Mouse (Mus musculus) testis, postnatal 10 days (tissue): ENCODE measurements around the gene Sufu.

Source experiments
- DNase-seq: peaks from one replicate; pipeline ENCODE4 v3.0.0; 2021; ENCODE audit warnings: low spot score

Gene Sufu

DNA sequence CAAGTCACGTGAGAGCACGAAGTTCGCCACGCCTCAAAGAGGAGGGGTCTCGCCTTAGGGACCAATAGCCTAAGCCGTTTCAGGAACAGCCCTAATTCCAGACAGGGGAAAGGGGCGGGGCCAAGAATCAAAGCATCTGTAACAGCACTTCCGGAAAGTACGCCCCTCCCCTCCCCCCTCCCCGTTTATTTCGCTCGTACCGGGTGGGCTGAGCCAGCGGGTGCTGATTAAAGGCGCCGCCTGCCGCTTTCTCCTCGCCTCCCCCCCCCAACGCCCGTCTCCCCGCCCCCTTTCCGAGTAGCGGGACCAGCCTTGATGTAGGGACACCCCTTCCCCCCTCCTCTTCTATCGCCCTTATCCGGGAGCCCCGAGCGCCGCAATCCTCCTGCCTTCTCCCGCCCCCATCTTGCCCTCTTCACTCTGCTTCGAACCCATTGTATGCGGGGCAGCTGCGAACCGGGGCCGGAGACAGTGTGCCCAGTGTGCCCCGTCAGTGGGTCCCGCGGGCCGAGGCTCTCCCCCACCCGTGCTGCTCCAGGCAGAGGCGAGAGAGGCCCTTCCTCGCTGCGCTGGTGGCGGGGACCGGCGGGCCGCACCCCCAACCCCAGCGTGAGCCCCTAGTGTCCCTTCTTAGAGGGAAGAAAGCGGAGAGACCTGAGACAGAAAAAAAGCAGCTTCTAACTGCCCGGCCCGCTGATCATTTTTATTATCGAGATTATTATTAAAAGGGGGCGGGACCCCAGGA lies 103.3 kb downstream of the Sufu start:
- DNase-seq, result peak; percentile 98

DNA sequence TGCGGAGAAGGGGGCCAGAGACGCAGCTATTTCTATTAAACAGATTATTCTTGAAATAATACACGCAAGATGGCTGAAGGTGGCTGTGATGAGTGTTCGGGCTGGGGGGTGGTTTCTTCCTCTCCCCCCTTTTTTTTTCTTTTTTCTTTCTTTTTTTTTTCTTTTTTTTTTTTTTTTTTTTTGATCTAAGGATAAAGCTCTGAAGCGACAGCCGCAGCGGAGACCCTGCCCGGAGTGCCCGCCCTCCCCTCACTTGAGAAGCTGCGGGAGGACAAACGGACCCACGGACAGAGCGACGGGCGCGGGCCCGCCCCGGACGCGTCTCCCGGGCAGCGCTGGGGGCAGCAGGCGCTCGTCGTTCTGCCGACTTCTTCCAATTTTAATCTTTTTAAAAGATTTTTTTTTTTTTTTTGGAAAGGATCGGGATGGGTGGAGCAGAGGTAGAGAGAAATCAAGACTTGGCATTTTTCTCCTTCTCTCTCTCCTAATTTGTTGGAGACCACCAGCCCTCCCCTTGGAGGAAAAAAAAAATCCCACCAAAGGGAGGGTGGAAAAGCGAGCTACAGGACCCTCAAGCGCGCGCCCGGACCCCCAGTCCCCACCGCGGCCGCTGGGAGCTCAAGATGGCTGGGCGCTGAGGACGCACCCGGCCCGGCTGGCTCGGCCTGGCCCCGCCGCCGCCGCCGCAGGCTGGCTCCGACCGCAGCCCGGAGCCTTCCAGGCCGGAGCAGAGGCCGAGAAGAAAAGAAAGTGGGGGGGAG lies 104.1 kb downstream of the Sufu start:
- DNase-seq, result peak; percentile 75

DNA sequence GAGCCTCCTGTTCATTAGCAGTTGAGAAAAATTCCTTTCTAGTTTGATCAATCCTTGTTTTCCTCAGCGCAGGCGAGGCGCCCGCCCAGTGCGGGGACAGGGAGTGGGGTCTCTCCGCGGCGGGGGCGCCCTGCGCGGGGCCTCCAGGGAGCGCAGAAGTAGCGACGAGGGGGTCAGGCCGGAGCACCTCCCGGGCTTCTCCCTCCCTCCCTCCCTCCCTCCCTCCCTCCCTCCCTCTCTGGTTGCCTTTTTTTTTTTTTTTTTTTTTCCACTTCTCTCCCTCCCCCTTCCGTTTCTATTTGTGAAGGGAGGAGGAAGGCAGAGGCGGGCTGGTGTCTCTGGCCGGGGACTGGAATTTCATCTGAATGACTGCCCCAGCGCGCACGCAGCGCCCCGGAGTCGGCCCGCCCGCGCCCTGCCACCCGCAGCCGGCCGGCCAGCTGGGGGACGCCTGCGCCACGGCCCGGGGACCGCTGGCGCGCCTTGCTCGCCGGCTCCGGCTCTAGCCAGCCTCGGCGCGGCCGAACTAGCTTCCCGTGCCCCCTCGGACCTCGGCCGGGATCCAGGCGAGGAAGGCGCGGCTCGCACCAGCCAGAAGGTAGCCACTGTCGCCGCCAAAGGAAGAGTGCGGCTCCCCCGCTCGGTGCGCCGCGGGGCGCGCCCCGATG lies 104.8 kb downstream of the Sufu start, which contains the start of gene Trim8:
TSS of gene Trim8 (plus strand) at position 302 of the 668 bp plus-strand sequence.
- DNase-seq, result peak; percentile 80

DNA sequence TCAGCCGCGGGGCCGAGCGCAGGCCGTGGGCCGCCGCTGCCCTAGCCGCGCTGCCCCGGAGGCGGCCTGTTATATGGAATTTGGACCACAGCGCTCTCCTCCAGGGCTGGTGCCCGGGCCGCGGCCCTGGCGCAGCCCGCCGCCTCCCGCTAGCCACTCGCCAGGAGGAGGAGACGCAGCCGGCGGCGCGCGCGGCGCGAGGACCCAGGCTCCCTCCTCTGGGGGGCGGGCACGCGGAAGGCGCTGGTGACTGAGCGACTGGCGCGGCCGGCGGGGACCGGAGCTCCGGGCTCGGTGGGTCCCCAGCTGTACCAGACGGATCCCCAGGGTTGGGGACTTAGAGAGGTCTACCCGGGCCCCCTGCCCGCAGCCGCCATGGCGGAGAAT lies 105.4 kb downstream of the Sufu start:
- DNase-seq, result peak; percentile 85

DNA sequence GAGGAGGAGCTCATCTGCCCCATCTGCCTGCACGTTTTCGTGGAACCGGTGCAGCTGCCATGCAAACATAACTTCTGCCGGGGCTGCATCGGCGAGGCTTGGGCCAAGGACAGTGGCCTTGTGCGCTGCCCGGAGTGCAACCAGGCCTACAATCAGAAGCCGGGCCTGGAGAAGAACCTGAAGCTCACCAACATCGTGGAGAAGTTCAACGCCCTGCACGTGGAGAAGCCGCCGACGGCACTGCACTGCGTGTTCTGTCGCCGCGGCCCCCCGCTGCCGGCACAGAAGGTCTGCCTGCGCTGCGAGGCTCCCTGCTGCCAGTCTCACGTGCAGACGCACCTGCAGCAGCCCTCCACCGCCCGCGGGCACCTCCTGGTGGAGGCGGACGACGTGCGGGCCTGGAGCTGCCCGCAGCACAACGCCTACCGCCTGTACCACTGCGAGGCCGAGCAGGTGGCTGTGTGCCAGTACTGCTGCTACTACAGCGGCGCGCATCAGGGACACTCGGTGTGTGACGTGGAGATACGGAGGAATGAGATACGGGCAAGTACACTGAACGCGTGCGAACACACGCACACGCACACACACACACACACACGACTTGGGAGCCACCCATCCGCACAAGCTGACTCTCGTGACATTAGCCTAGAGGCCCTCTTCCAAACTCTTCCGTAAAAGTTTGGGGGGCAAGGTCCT lies 105.9 kb downstream of the Sufu start:
- peak; percentile 90 for DNase-seq

DNA sequence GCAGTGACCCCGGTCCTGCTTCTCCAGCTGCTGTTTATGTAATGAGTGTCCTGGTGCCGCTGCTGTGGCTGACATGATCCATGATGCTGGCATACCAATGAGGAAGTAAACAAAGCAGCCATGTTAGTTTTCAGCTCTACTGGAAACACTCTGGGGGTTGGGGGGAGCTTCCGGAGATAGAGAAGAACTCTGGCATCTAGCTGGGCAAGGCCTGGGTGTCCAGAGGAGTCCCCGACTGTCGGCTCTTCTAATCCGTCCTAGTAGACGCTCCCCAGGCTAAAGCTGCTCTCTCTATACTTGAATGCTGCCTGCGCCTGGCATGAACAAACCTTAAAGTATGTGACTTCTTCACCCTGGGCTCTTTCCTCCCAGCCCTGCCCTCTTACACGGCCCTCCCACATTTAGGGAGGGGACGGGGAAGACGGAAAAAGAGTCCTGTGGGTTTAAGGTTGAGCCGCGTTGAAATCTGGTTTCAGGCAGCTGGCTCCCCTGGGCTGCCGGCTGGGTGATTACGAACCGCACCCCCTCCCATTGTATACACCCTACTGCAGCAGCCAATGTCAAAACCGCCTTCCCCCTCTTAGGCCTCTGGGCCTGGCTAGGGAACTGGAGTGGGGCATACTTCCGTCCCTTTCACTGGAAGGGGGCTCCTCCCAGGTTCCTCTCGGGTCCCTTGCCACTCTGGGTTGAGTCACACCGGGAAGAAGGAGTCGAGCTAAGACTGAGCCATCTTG lies 106.8 kb downstream of the Sufu start:
- peak; percentile 67 for DNase-seq

DNA sequence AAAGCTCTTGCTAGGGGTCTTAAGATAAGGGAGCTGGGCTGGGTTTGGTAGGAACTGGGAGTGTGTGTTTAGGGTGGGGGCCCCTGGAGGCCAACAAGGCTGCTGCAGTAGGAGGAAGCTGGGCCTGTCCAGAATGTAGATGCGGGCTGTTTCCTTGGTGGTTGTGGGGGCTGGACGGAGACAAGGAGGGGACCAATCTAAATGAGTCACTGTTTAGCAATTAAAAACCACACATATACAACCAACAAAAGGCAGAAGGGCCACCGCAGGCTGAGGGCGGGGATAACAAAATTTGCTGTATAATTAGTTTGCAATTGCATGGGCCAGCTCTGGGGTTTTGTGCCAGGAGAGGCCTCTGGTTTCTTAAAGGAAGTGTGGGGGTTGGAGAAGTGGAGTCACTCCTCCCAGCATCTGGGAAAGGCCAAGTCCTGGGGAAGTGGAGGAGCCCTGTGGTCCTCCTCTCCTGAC lies 107.4 kb downstream of the Sufu start:
- no peak for DNase-seq

DNA sequence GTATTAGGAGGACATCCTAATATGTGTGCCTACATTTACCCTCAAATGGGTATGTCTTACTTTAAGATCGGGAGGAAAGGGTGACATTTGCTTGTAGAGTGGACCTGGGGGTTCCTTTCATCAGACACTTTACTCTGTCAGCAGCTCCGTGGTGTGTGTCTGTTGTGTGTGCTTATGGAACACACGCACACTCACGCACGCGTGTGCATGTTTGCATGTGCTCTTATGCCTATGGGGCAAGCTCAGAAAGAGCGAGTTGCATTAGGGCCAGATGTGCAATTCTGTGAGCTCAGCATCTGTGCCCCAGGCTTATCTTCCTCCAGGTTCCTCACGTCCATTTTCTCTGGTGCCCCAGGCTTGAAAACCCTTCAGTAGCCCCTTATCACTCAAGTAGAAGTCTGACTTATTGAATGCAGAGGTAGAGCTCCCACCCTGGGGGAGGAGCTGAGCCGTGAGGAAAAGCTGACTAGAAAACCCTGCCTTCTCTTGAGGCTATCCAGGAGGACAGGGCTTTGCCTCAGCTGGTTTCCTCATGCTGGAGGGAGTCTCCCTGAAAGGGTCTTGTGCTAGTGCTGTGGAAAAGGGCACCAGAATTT lies 108.2 kb downstream of the Sufu start:
- no peak for DNase-seq

DNA sequence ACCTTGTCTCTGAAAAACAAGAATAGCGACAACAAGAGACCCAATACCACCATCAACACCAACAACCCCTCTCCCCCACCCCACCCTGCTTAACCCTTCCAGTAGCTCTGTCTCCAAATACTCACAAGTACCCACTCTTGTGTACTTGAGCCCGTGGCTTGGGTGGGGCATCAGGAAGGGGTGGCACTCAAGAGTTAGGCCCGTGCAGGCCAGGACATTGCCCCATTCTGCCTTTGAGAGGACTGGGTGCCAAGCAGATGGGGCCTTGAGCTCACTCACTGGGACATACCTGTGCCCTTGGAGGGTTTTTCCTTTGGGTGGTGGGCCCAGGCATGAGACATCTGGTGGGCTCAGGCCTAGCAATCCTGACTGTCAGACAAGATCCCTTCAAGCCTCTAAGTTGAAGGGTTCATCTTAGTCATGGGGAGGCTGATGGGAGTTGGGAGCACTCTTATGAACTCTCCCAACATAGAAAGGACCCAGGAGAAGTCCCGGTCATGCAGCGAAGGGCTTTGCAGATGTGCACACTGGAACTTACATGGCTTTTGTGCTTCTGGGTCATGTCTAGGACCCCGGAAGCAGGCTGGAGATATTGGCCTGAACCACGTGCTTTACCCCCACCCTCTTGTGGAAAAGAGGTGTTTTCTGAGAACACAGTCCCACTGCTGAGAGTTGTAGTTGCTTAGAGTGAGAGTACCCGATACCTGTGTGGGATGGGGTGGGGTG lies 109.1 kb downstream of the Sufu start:
- DNase-seq, result no peak

DNA sequence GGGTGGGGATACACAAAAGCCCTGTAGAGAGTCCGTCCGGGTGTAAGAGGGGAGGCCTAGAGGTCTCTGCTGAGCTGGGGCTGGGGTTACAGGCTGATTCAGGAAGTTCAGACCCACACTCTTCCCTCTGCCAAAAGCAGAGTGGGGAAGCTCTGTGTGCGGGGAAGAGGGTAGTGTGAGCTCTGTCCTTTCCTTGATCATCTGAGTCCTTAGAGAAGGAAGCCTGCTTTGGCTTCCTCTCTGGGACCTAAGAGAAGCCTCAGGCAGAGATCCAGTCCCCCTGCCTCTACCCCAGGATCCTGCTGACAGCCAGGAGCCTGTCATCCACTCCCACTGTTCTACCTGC lies 109.6 kb downstream of the Sufu start:
- DNase-seq, result no peak

DNA sequence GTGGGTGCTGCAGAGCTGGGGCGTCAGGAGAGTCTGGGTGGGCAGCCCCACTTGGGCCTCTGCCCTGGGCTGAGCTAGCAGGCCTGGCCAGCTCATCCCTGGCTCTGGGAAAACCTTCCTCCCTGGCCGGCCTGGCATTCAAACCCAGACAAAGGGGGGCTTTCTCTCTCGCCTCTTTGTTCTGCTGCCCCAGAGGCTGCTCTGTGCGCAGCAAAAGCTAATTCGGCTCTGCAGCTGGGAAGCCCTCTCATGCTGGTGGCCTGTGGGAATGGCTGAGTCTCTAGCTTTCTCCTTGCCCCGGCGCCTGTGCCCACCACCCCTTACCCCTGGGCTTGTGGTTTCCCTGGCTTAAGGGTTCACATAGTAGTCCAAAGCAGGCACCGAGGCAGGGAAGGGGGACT lies 110.5 kb downstream of the Sufu start:
- no peak for DNase-seq

DNA sequence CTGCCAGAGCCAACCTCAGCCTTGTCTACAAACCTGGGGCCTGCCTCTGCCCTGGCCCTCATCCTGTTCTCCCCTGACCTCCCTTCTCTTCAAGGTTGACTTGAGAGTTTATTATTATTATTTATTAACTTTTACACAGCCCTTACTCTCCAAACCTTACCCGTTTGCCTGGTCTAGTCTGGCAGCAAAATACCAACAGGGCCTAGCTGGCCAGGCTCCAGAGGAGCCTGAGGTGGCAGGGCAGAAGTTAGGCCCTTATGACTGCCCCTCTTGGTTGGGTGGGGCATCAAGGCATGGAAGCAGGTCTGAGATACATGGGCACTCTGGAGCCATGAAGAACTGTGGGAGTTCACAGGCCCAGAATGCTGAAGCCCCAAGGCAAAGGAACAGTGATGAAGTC lies 111.1 kb downstream of the Sufu start:
- no peak for DNase-seq

DNA sequence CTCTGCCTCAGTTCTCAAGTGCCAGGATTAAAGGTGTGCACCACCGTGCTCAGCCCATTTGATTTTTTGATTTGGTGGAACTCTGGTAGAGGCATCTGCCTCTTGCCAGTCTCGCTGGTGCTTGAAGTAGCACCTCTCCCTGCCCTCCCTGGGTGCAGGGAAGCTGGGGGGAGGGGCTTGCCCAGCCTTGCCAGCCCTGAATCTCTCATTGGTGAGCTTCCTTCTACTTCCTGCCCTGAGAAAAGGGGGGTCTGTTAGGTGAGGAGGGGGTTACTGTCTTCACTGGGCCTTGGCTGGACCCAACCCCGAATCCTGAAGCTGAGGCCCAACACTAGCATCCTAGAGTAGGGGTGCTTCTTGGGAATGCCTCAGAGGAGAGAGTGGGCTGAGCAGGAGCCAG lies 112.0 kb downstream of the Sufu start:
- no peak for DNase-seq

DNA sequence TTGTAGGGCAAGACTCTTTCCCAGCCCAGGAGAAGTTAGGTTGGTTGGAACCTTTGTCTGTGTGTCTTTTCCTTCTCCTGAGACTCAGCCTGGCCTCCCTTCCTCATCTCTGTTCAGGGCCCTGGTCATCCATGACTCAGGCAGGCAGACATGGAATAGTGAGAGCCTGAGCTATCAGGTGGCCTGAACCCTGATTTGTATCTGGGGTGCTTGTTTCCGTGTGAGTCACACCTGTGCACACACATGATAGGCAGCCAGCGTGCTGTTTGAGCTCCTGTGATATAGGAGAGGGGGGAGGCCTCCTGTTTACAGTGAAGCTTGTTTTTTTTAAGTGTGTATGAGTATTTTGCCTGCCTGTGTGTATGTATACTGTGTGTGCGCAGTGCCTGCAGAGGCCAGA lies 112.5 kb downstream of the Sufu start:
- no peak for DNase-seq

DNA sequence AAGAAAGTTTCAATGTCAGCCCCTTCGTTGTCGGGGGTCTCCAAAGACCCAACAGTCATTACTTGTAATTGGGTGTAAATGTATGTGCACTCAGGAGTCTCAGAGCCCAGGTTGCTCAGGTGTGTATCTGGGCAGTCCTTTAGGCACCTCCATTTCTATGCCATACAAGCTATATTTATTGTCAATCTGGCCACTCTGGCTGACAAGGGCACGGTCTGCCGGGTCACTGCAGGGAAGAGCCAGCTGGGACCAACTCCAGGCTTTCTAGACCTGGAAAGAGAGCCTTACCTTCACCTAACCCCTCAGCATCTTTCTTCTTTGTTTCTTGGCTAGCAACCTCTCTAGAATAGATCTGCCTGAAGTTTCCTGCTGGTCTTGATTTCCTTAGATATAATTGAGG lies 113.0 kb downstream of the Sufu start:
- no peak for DNase-seq

DNA sequence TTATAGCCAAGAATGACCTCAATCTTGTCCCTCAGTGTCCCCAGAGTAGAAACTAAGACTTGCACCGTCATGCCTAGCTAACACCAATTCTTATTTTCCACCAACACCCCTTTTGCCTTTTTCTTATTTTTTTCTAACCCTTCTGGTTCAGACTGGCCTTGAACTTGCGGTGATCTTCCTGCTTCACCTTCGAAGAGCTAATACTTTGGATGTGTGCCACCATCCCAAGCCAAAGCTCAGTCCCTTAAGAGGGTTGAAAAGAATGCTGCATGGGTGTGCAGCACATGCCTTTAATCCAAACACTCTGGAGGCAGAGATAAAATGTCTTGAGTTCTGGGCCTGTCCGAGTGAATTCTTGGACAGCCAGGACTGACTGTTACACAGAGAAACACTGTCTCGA lies 113.7 kb downstream of the Sufu start:
- no peak for DNase-seq

DNA sequence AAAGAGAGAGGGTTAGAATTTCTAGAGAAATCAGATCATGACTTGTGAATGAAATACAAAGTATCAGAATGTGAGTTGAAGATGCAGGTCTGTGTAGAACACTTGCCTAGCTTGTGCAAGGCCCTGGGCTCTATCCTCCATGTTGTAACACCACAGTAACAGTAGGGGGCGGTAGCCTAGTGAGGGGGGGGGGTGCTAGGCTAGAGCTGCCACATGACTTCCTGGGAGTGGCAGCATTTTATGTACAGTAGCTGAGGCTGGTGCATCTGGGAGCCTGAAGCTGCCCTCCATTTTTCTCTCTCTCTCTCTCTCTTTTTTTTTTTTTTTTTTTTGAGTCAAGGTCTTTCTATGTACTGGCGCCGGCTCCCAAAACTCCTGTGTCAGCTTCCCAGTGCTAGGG lies 114.1 kb downstream of the Sufu start:
- no peak for DNase-seq

DNA sequence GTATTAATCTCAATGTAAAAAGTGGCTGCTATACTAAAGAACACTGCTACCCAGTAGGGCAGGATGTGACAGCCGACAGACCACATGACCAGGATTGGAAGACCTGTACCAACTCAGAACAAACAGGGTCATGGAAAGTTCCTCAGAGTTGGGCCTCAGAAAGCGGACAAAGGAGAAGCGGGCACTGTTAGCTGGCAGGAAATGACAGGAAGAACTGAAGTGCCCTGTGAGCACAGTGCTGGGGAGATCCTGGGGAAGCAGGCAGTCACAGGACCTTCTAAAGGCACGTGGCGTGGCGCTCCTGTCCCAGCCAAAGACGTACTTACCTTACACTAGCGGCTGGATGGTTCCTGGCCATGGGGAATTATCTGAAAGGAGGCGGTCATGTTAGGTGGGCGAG lies 114.6 kb downstream of the Sufu start:
- no peak for DNase-seq

DNA sequence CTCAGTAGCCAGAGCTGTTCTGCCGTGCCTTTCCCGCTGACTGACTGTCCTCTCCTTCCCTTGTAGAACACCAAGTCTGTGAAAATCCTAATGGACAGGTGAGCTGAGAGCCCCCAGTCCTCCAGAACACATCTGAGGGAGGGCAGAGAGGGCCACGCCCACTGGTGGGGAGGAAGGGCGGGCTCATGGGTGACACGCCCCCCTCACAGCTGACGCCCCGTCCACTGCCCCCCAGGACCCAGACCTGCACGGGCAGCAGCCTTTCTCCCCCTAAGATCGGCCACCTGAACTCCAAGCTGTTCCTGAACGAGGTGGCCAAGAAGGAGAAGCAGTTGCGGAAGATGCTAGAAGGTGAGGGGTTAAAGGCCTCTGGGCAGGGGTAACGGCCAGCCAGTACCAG lies 117.7 kb downstream of the Sufu start:
- DNase-seq, result no peak

DNA sequence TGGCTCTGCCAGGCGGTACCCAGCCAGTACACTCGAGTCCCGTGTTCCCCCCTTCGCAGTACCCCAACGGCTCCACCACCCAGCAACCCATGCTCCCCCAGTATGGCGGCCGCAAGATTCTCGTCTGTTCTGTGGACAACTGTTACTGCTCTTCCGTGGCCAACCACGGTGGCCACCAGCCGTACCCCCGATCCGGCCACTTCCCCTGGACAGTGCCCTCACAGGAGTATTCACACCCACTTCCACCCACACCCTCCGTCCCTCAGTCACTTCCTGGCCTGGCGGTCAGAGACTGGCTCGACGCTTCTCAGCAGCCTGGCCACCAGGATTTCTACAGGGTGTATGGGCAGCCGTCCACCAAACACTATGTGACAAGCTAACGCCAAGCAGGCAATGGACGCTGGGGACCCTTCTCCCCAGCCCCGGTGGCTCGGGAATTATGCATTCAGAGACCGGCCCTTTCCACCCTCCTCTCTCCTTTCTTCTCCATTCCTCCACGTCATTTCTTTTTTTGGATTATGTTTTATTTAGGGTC lies 118.7 kb downstream of the Sufu start:
- DNase-seq, result no peak
